Mouse (Mus musculus): ENCODE data around the gene Smg7. TPM values are rescaled to one million over a fixed set of nuclear protein-coding genes. Genes with fewer than 3 reads are reported as not detected.

Smg7 gene
- polyA plus RNA-seq, 2 experiments, result 9.2 to 10.9 TPM

DNA sequence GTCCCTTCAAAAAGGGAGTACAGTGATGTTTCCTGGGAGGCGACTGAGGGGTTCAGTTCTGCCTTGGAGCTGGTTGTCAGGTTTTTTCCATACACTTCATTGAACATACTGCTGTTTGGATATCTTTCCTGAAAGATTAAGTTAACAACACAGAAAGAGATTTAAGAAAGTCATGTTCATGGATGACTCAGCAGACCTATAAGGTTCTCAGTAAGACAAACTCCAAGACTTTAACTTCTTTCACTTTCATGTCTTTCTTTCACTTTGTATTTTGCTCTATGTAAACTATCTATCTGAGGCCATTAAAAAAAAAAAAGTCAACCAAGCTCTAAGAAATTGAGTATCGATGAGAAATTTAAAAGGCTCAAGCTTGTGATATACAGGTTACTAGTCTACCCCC is 61.4 kb downstream of the Smg7 start:
- Histone ChIP-seq H3K36me3 (replicated peaks; ENCODE audit: control insufficient read depth, insufficient read depth, low read depth) (peaks cover 53% of the 10 kb centered on the region), H3K4me1 (replicated peaks; ENCODE audit: control insufficient read depth in 2 of 2, insufficient read depth in 2 of 2, low read length in 1 of 2) (no peaks in the 10 kb centered on the region), H3K27me3 (ENCODE audit: control insufficient read depth, insufficient read depth, low read length) (no peaks in the 10 kb centered on the region), H3K4me2 (ENCODE audit: low read depth) (no peak overlapping the region), H3K9me3 (ENCODE audit: control insufficient read depth, low read length) (no peaks in the 10 kb centered on the region), H3K9ac (replicated peaks) (no peak overlapping the region), H3K27ac (no peak overlapping the region), H3K4me3 (ENCODE audit: insufficient read depth in 1 of 2, low read depth in 2 of 2, low read length in 2 of 2) (no peak overlapping the region)
- DNase-seq (ENCODE audit: low read depth in 3 of 3, low spot score in 3 of 3) (no peak), ATAC-seq (ENCODE audit: insufficient read depth) (no peak)
- WGBS (ENCODE audit: insufficient replicate concordance), result 72% methylated on average over 2 of the region's 2 CpGs
- TF ChIP-seq EP300 (IDR thresholded peaks at IDR 0.05; ENCODE audit: low read depth), result no peak

DNA sequence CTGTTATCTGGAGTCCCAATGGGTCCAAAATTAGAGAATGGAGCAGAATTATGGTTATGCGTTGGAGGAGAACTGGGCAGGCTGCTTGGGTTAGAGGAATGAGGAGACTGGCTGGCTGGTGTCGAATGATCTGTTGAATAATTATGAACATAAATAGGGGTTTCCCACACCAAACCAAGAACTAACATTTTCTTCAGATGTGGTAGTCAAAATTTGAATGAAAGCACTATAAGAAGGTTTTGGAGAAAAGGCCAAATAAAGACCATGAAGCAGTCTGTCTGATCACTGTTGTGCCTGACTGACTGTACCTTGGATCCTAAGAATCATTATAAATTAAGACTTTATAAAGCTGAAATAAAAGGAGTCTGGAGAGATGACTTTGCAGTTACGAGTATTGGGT is 62.1 kb downstream of the Smg7 start:
- DNase-seq (ENCODE audit: low read depth in 3 of 3, low spot score in 3 of 3) (no peak), ATAC-seq (ENCODE audit: insufficient read depth) (no peak)
- no peak overlapping the region for H3K9ac ChIP-seq (replicated peaks)
- WGBS (ENCODE audit: insufficient replicate concordance), result 69% methylated on average over 3 of the region's 3 CpGs
- H3K9me3 ChIP-seq (ENCODE audit: control insufficient read depth, low read length), result no peaks in the 10 kb centered on the region
- no peak overlapping the region for H3K27ac ChIP-seq
- H3K4me2 ChIP-seq (ENCODE audit: low read depth), result no peak overlapping the region
- TF ChIP-seq EP300 (IDR thresholded peaks at IDR 0.05; ENCODE audit: low read depth) (no peak), CTCF (IDR thresholded peaks at IDR 0.05; ENCODE audit: low read depth) (no peak)
- no peaks in the 10 kb centered on the region for H3K4me1 ChIP-seq (replicated peaks; ENCODE audit: control insufficient read depth in 2 of 2, insufficient read depth in 2 of 2, low read length in 1 of 2)
- H3K4me3 ChIP-seq (ENCODE audit: insufficient read depth in 1 of 2, low read depth in 2 of 2, low read length in 2 of 2), result no peak overlapping the region
- peaks cover 53% of the 10 kb centered on the region for H3K36me3 ChIP-seq (replicated peaks; ENCODE audit: control insufficient read depth, insufficient read depth, low read depth)
- H3K27me3 ChIP-seq (ENCODE audit: control insufficient read depth, insufficient read depth, low read length), result no peaks in the 10 kb centered on the region

GRCm38 (mm10) chr1:152838841-152839240 is 63.6 kb downstream of the Smg7 start:
- Histone ChIP-seq H3K27ac (no peak overlapping the region), H3K4me1 (replicated peaks; ENCODE audit: control insufficient read depth in 2 of 2, insufficient read depth in 2 of 2, low read length in 1 of 2) (no peaks in the 10 kb centered on the region), H3K36me3 (replicated peaks; ENCODE audit: control insufficient read depth, insufficient read depth, low read depth) (peaks cover 43% of the 10 kb centered on the region), H3K9ac (replicated peaks) (no peak overlapping the region), H3K27me3 (ENCODE audit: control insufficient read depth, insufficient read depth, low read length) (no peaks in the 10 kb centered on the region), H3K4me3 (ENCODE audit: insufficient read depth in 1 of 2, low read depth in 2 of 2, low read length in 2 of 2) (no peak overlapping the region), H3K4me2 (ENCODE audit: low read depth) (no peak overlapping the region), H3K9me3 (ENCODE audit: control insufficient read depth, low read length) (no peaks in the 10 kb centered on the region)
- no peak for TF ChIP-seq CTCF (IDR thresholded peaks at IDR 0.05; ENCODE audit: low read depth)
- TF ChIP-seq EP300 (IDR thresholded peaks at IDR 0.05; ENCODE audit: low read depth), result no peak
- no peak for DNase-seq (ENCODE audit: low read depth in 3 of 3, low spot score in 3 of 3)
- no peak for ATAC-seq (ENCODE audit: insufficient read depth)
- WGBS (ENCODE audit: insufficient replicate concordance), result 83% methylated on average over 12 of the region's 12 CpGs

- Histone ChIP-seq H3K27ac (no peak overlapping the region), H3K27me3 (ENCODE audit: control insufficient read depth, insufficient read depth, low read length) (no peaks in the 10 kb centered on the region), H3K4me1 (replicated peaks; ENCODE audit: control insufficient read depth in 2 of 2, insufficient read depth in 2 of 2, low read length in 1 of 2) (no peaks in the 10 kb centered on the region), H3K9ac (replicated peaks) (no peak overlapping the region), H3K4me2 (ENCODE audit: low read depth) (no peak overlapping the region), H3K4me3 (ENCODE audit: insufficient read depth in 1 of 2, low read depth in 2 of 2, low read length in 2 of 2) (no peak overlapping the region), H3K9me3 (ENCODE audit: control insufficient read depth, low read length) (no peaks in the 10 kb centered on the region), H3K36me3 (replicated peaks; ENCODE audit: control insufficient read depth, insufficient read depth, low read depth) (peaks cover 36% of the 10 kb centered on the region)
- ATAC-seq (ENCODE audit: insufficient read depth) (no peak), DNase-seq (ENCODE audit: low read depth in 3 of 3, low spot score in 3 of 3) (no peak)
- TF ChIP-seq CTCF (IDR thresholded peaks at IDR 0.05; ENCODE audit: low read depth) (no peak), EP300 (IDR thresholded peaks at IDR 0.05; ENCODE audit: low read depth) (no peak)
- 50% methylated on average over 11 of the region's 11 CpGs for WGBS (ENCODE audit: insufficient replicate concordance)
These were observed 64.3 kb downstream of the Smg7 start for GRCm38 (mm10) chr1:152838026-152838702.

DNA sequence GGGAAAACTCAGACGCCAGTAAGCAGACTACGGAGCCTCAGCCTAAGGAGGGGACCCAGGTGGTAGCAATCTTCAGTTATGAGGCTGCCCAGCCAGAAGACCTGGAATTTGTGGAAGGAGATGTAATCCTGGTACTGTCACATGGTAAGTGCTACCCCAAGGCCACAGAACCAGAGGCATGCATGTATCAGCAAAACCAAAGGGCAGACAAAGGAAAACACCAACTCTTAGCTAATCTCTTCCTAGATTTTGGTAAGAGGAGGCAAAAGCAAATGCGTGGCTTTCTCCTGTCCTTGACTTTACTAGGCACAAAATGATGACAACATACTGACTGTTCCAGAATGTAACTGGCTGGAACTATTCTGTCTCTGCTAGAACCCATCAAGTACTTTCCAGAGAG is 67.4 kb downstream of the Smg7 start:
- Histone ChIP-seq H3K9me3 (ENCODE audit: control insufficient read depth, low read length) (no peaks in the 10 kb centered on the region), H3K4me1 (replicated peaks; ENCODE audit: control insufficient read depth in 2 of 2, insufficient read depth in 2 of 2, low read length in 1 of 2) (no peaks in the 10 kb centered on the region), H3K27me3 (ENCODE audit: control insufficient read depth, insufficient read depth, low read length) (no peaks in the 10 kb centered on the region), H3K4me2 (ENCODE audit: low read depth) (no peak overlapping the region), H3K4me3 (ENCODE audit: insufficient read depth in 1 of 2, low read depth in 2 of 2, low read length in 2 of 2) (no peak overlapping the region), H3K36me3 (replicated peaks; ENCODE audit: control insufficient read depth, insufficient read depth, low read depth) (peaks cover 13% of the 10 kb centered on the region), H3K9ac (replicated peaks) (no peak overlapping the region), H3K27ac (no peak overlapping the region)
- 77% methylated on average over 3 of the region's 3 CpGs for WGBS (ENCODE audit: insufficient replicate concordance)
- no peak for DNase-seq (ENCODE audit: low read depth in 3 of 3, low spot score in 3 of 3)
- no peak for TF ChIP-seq EP300 (IDR thresholded peaks at IDR 0.05; ENCODE audit: low read depth)
- TF ChIP-seq CTCF (IDR thresholded peaks at IDR 0.05; ENCODE audit: low read depth), result no peak
- no peak for ATAC-seq (ENCODE audit: insufficient read depth)
